Mouse (Mus musculus) right cerebral cortex, postnatal 25 days (tissue): ENCODE measurements at regions not wholly inside any gene's neighbourhood (a gene's known extent, or its start where the extent isn't known, plus 50 kb on each side); places are given as distances from the start of the nearest gene placed in this dataset.

Experiments used
- DNase-seq: peaks from one replicate; pipeline ENCODE4 v3.0.0; 2022

- DNase-seq: no peak
Observed at GRCm38 (mm10) chr3:10523359-10523758, 187.9 kb upstream of the Gm38303 start.

- no peak for DNase-seq
Observed at GRCm38 (mm10) chr3:10512186-10512585, 176.7 kb upstream of the Gm38303 start.

- DNase-seq: peak; percentile 19
Observed at GRCm38 (mm10) chr3:10511376-10511775, 175.9 kb upstream of the Gm38303 start.
